Mouse (Mus musculus): ENCODE data around the gene Extl2. TPM values are rescaled to one million over a fixed set of nuclear protein-coding genes. Genes with fewer than 3 reads are reported as not detected.

Extl2 gene
- polyA plus RNA-seq, 1 experiment from 2014 or later, result 18.8 TPM

- ATAC-seq (ENCODE audit: extremely low read depth, insufficient number of reproducible peaks, low FRiP score, low TSS enrichment), result no peak
- WGBS, result 89% methylated on average over 6 of the region's 6 CpGs
- peaks cover 16% of the 10 kb centered on the region for H3K4me1 ChIP-seq
- no peak overlapping the region for H3K4me2 ChIP-seq
- 0 out of 2 replicates have a peak, but pooled peaks cover 3% of the 10 kb centered on the region for H3K36me3 ChIP-seq
- H3K9ac ChIP-seq, result no peak overlapping the region
- H3K27ac ChIP-seq (replicated peaks), result no peak overlapping the region
- no peaks in the 10 kb centered on the region; the same call in none of the 2 replicates for H3K27me3 ChIP-seq (replicated peaks)
- H3K9me3 ChIP-seq, result no peaks in the 10 kb centered on the region
- H3K4me3 ChIP-seq, result no peak overlapping the region
These were observed 7.6 kb downstream of the Extl2 start for GRCm38 (mm10) chr3:116014901-116015300.

GRCm38 (mm10) chr3:116016116-116016515 is 8.9 kb downstream of the Extl2 start:
- Histone ChIP-seq H3K4me1 (peaks cover 14% of the 10 kb centered on the region), H3K9ac (no peak overlapping the region), H3K27me3 (replicated peaks) (no peaks in the 10 kb centered on the region; the same call in none of the 2 replicates), H3K9me3 (no peaks in the 10 kb centered on the region), H3K4me2 (no peak overlapping the region), H3K36me3 (0 out of 2 replicates have a peak, but pooled peaks cover 2% of the 10 kb centered on the region), H3K4me3 (no peak overlapping the region), H3K27ac (replicated peaks) (no peak overlapping the region)
- 86% methylated on average over 13 of the region's 13 CpGs for WGBS
- ATAC-seq (ENCODE audit: extremely low read depth, insufficient number of reproducible peaks, low FRiP score, low TSS enrichment), result no peak

GRCm38 (mm10) chr3:116018606-116019005 is 11.3 kb downstream of the Extl2 start:
- Histone ChIP-seq H3K4me3 (no peak overlapping the region), H3K4me1 (no peaks in the 10 kb centered on the region), H3K4me2 (no peak overlapping the region), H3K27ac (replicated peaks) (no peak overlapping the region), H3K36me3 (no peaks in the 10 kb centered on the region), H3K9me3 (no peaks in the 10 kb centered on the region), H3K9ac (no peak overlapping the region), H3K27me3 (replicated peaks) (no peaks in the 10 kb centered on the region; the same call in none of the 2 replicates)
- 64% methylated on average over 4 of the region's 4 CpGs for WGBS
- ATAC-seq (ENCODE audit: extremely low read depth, insufficient number of reproducible peaks, low FRiP score, low TSS enrichment), result no peak

- H3K9me3 ChIP-seq, result no peaks in the 10 kb centered on the region
- no peak overlapping the region for H3K27ac ChIP-seq (replicated peaks)
- H3K9ac ChIP-seq, result no peak overlapping the region
- WGBS, result 85% methylated on average over 5 of the region's 5 CpGs
- no peak for ATAC-seq (ENCODE audit: extremely low read depth, insufficient number of reproducible peaks, low FRiP score, low TSS enrichment)
- H3K36me3 ChIP-seq, result peaks cover 2% of the 10 kb centered on the region
- no peak overlapping the region for H3K4me3 ChIP-seq
- no peaks in the 10 kb centered on the region for H3K4me1 ChIP-seq
- H3K27me3 ChIP-seq (replicated peaks), result no peaks in the 10 kb centered on the region; the same call in none of the 2 replicates
- H3K4me2 ChIP-seq, result no peak overlapping the region
These were observed 11.9 kb downstream of the Extl2 start for GRCm38 (mm10) chr3:116019136-116019535.

GRCm38 (mm10) chr3:116024236-116024635 is 17.0 kb downstream of the Extl2 start:
- no peaks in the 10 kb centered on the region for H3K27me3 ChIP-seq (replicated peaks)
- H3K27ac ChIP-seq (replicated peaks), result no peak overlapping the region
- 75% methylated on average over 12 of the region's 12 CpGs for WGBS
- H3K4me1 ChIP-seq, result peaks cover 5% of the 10 kb centered on the region; the same call in 1 of the 2 replicates
- no peak overlapping the region for H3K9ac ChIP-seq
- H3K4me2 ChIP-seq, result no peak overlapping the region
- no peak for ATAC-seq (ENCODE audit: extremely low read depth, insufficient number of reproducible peaks, low FRiP score, low TSS enrichment)
- H3K9me3 ChIP-seq, result no peaks in the 10 kb centered on the region
- H3K4me3 ChIP-seq, result no peak overlapping the region
- peaks cover 25% of the 10 kb centered on the region for H3K36me3 ChIP-seq

GRCm38 (mm10) chr3:116024669-116025068 is 17.4 kb downstream of the Extl2 start:
- 83% methylated on average over 5 of the region's 5 CpGs for WGBS
- no peak overlapping the region for H3K4me3 ChIP-seq
- no peaks in the 10 kb centered on the region for H3K9me3 ChIP-seq
- no peaks in the 10 kb centered on the region for H3K27me3 ChIP-seq (replicated peaks)
- ATAC-seq (ENCODE audit: extremely low read depth, insufficient number of reproducible peaks, low FRiP score, low TSS enrichment), result no peak
- peaks cover 25% of the 10 kb centered on the region for H3K36me3 ChIP-seq
- H3K27ac ChIP-seq (replicated peaks), result no peak overlapping the region
- H3K9ac ChIP-seq, result no peak overlapping the region
- H3K4me2 ChIP-seq, result no peak overlapping the region
- H3K4me1 ChIP-seq, result peaks cover 5% of the 10 kb centered on the region; the same call in 1 of the 2 replicates

GRCm38 (mm10) chr3:116025701-116026100 is 18.4 kb downstream of the Extl2 start:
- no peak overlapping the region for H3K4me3 ChIP-seq
- H3K27me3 ChIP-seq (replicated peaks), result no peaks in the 10 kb centered on the region
- H3K4me2 ChIP-seq, result no peak overlapping the region
- no peak overlapping the region for H3K27ac ChIP-seq (replicated peaks)
- ATAC-seq (ENCODE audit: extremely low read depth, insufficient number of reproducible peaks, low FRiP score, low TSS enrichment), result no peak
- H3K9me3 ChIP-seq, result no peaks in the 10 kb centered on the region
- no peak overlapping the region for H3K9ac ChIP-seq
- peaks cover 5% of the 10 kb centered on the region; the same call in 1 of the 2 replicates for H3K4me1 ChIP-seq
- WGBS, result 75% methylated on average over 10 of the region's 10 CpGs
- peaks cover 25% of the 10 kb centered on the region for H3K36me3 ChIP-seq

GRCm38 (mm10) chr3:116026996-116027395 is 19.7 kb downstream of the Extl2 start:
- Histone ChIP-seq H3K27me3 (replicated peaks) (no peaks in the 10 kb centered on the region), H3K36me3 (peaks cover 25% of the 10 kb centered on the region), H3K9me3 (no peaks in the 10 kb centered on the region), H3K9ac (no peak overlapping the region), H3K27ac (replicated peaks) (no peak overlapping the region), H3K4me2 (no peak overlapping the region), H3K4me3 (no peak overlapping the region), H3K4me1 (peaks cover 5% of the 10 kb centered on the region; the same call in 1 of the 2 replicates)
- 85% methylated on average over 20 of the region's 20 CpGs for WGBS
- no peak for ATAC-seq (ENCODE audit: extremely low read depth, insufficient number of reproducible peaks, low FRiP score, low TSS enrichment)

GRCm38 (mm10) chr3:116030152-116030788 is 23.0 kb downstream of the Extl2 start:
- 58% methylated on average over 11 of the region's 11 CpGs for WGBS
- Histone ChIP-seq H3K4me2 (no peak overlapping the region), H3K36me3 (peaks cover 20% of the 10 kb centered on the region), H3K4me1 (peaks cover 5% of the 10 kb centered on the region; the same call in 1 of the 2 replicates), H3K27me3 (replicated peaks) (peaks cover 6% of the 10 kb centered on the region; the same call in 1 of the 2 replicates), H3K9ac (no peak overlapping the region), H3K4me3 (no peak overlapping the region), H3K27ac (replicated peaks) (no peak overlapping the region), H3K9me3 (no peaks in the 10 kb centered on the region)
- ATAC-seq (ENCODE audit: extremely low read depth, insufficient number of reproducible peaks, low FRiP score, low TSS enrichment), result no peak

- no peak overlapping the region for H3K4me3 ChIP-seq
- no peak overlapping the region for H3K9ac ChIP-seq
- H3K27ac ChIP-seq (replicated peaks), result no peak overlapping the region
- peaks cover 6% of the 10 kb centered on the region; the same call in 1 of the 2 replicates for H3K27me3 ChIP-seq (replicated peaks)
- no peak for ATAC-seq (ENCODE audit: extremely low read depth, insufficient number of reproducible peaks, low FRiP score, low TSS enrichment)
- no peak overlapping the region for H3K4me2 ChIP-seq
- peaks cover 6% of the 10 kb centered on the region; the same call in 1 of the 2 replicates for H3K36me3 ChIP-seq
- no peaks in the 10 kb centered on the region for H3K4me1 ChIP-seq
- WGBS, result 55% methylated on average over 6 of the region's 6 CpGs
- H3K9me3 ChIP-seq, result no peaks in the 10 kb centered on the region
These were observed 26.1 kb downstream of the Extl2 start for GRCm38 (mm10) chr3:116033218-116033870.

GRCm38 (mm10) chr3:116033871-116034222 is 26.6 kb downstream of the Extl2 start:
- H3K4me2 ChIP-seq, result no peak overlapping the region
- ATAC-seq (ENCODE audit: extremely low read depth, insufficient number of reproducible peaks, low FRiP score, low TSS enrichment), result no peak
- no peak overlapping the region for H3K27ac ChIP-seq (replicated peaks)
- peaks cover under 1% of the 10 kb centered on the region; the same call in 1 of the 2 replicates for H3K36me3 ChIP-seq
- H3K4me1 ChIP-seq, result no peaks in the 10 kb centered on the region
- H3K9me3 ChIP-seq, result no peaks in the 10 kb centered on the region
- peaks cover 6% of the 10 kb centered on the region; the same call in 1 of the 2 replicates for H3K27me3 ChIP-seq (replicated peaks)
- WGBS, result 56% methylated on average over 3 of the region's 3 CpGs
- H3K4me3 ChIP-seq, result no peak overlapping the region
- no peak overlapping the region for H3K9ac ChIP-seq

Measured in heart, embryonic 13.5 days (tissue).